Mouse (Mus musculus) thymus, postnatal 10 days (tissue): ENCODE data around the gene Dach1.

ENCODE experiments used
- DNase-seq, 2 experiments: peaks; one replicate each; pipeline ENCODE4 v3.0.0; 2021; ENCODE audit warnings: low spot score in 2 of 2

The Dach1 gene

DNA sequence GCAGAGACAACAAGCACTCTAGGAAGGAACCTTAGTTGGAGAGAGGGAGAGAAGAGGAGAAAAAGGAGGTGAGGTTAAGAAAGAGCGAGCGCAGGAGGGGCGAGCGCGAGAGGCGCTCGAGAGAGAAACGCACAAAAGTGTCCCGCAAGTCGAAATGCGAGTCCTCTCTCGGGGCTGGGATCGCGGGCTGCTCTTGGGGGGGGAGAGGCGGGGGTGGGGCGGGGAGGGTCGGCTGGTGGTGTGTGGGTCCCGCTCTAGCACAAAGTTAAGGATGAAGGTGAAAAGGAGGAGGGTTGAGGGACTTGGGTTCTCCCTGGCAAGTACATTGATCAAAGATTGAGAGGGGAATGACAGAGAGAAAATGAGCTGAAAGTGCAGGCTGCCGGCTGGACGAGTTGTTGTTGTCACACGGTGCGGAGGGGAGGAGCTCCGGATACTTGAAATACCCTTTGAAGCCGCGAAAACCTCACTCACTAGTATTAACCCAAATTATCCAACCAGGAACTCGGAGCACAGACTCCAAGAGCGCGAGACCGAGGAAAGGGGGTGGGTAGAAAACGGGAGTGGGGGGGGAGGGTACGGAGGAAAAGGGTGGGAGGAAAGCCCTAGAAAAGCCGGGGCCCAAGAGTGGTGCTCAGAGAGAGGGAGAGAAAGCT, at the start of gene Dach1:
Gene Dach1, minus strand, starts transcription at position 345 of the 656 bp plus-strand sequence.
- DNase-seq: no peak

DNA sequence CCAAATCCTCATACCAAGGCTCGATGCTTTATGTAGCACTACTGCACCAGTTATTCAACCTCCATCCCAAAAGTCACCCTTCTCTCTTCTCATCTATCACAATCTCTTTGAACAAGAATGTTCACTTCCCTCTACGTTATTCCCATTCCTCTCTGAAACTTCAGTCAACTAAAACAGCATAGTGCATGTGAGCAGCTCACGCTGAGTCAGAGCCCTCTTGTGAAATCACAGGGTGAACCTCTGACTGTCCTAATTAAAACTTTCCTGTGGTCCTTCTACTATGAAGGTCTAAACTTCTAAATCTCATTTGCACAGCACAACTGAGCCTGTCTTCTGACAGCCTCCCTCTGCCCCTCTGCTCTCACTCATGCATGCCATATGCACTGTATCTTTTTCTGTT, 30.5 kb upstream of the Dach1 start:
- DNase-seq: no peak

DNA sequence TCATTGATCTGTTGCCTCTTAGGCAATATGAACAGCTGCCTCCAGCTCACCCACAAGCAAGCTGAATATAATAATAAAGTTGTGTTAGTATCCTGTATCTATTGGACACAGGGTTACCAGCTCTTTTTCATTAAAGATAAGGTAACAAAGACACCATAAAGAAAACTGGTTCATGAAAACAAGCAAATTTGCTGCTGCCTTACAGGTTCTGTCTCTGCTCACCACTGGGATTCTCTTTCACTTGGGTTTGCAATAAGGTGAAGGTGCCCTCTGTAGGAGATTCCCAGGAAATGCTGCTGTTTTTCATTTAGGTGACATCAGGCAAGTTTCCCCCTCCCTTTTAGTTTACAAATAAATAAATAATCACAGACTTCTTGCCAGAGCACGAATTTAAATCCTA, 12.0 kb upstream of the Dach1 start:
- DNase-seq: no peak

DNA sequence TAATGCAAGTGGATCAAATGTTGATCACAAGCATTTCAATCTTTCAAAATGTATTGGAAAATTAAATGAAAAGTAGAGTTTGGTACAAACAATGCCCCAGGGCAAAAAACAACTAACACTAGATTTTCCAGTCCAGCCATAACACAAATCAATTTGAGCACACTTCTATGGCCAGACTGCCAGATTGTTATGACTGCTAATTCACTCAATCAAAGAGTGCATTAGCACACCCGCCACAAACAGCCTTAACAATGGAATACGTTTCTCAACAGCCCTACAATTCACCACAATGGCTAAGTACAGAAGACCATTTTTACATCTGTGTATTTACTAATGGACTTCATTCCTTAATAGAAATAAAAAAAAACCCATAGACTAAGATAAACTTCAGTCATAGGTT, 4.3 kb upstream of the Dach1 start:
- DNase-seq: no peak

DNA sequence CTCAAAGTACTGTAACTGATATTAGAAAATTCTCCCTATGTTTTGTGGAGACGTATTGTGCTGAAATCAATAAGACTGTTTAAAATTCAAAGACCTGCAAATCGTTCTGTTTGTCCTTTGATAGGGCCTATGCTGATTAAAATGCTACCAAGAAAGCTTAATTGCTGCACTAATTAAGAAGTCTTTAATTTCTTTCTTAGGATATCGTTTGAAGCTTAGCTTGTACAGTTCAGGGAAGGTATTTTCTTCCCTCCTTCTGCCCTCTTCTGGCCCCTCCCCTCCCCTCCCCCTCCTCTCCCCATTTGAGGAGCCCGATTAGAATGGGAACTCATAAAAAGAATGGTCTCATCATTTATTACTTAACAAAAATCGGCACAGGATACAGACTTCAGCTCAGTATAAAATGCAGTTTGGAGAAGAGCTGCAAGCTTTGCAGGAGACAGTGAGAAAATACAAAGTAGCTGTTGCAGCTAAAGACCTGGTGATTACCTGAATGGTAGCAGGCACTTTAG, 2.9 kb upstream of the Dach1 start:
- DNase-seq: no peak

DNA sequence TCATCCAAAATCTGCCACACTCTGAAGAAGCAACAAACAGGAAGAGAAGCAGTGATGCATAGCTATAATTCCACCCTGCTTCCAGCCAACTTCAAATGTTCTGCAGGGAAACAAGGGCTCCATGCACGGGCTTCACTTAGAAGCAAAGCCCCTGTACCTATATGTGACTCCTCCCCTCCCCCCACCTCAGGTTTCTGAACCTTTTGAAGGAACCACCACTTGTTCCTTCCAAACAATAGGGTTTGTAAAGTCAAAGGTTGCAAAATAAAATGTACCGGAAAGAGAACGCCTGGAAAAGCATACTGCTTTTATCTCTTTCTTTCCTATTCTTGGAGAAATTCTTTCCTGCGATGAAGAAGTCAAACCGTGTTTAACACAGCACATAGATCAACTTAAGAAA, 2.3 kb upstream of the Dach1 start:
- DNase-seq: no peak

DNA sequence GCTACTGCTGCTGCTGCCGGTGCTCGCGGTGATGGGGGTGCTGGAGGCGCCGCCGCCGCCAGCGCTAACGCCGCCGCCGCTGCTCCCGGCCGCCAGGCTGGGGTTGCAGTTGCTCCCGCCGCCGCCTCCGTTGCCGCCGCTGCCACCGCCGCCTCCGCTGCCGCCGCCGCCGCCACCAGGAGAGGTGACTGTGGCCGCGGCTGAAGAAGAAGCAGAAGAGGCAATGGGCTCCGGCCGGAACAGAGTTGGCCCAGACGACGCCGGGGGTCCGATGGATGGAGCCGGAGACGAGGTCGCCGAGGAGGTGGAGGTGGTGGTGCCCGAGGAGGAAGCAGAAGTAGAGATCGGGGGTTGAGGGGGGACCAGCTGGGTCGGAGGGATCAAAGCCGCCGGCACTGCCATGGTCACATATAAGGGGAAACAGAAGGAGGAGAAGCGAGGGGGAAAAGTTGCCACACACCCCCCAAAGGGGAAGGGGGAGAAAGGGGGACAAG, 610 bp downstream of the Dach1 start:
- DNase-seq: peak in 1 of 2 experiments; percentile 5

DNA sequence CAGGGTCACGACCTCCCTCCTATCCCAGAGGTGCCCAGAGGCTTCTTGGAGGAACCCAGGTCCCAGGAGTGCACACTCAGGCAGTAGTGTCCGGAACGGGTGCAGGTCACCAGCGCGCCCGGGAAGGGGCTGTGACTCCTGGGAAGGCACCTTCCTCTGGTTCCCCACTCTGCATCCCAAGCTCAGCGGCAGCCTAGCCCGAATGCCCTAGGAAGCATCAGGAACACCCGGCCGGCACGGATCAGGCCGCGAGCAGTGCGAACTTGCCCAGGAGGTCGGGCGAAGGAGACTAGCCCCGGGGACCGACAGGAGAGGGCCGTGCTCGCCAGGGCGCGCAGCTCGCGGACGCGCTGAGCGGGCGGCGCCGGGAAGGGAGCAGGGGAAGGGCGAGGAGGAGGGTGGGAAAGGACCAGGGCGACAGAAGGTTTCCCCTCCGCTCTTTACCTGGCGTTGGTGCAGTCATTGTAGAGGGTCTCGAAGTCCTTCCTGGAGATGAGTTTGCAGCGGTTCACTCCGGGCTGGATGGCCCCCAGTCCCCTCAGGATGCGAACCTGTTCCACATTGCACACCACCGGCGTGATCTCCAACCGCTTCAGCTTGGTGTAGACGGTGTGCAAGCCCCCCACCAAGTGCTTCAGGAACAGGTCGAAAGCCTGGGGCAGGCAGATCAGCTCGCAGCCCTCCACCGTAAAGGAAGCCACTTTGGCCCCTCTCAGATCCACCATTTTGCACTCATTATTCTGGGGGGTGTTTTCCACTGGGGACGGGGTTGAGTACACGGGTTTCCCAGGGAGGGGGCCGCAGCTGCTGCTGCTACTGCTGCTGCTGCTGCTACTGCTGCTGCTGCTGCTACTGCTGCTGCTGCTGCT, 1.3 kb downstream of the Dach1 start:
- DNase-seq: no peak

DNA sequence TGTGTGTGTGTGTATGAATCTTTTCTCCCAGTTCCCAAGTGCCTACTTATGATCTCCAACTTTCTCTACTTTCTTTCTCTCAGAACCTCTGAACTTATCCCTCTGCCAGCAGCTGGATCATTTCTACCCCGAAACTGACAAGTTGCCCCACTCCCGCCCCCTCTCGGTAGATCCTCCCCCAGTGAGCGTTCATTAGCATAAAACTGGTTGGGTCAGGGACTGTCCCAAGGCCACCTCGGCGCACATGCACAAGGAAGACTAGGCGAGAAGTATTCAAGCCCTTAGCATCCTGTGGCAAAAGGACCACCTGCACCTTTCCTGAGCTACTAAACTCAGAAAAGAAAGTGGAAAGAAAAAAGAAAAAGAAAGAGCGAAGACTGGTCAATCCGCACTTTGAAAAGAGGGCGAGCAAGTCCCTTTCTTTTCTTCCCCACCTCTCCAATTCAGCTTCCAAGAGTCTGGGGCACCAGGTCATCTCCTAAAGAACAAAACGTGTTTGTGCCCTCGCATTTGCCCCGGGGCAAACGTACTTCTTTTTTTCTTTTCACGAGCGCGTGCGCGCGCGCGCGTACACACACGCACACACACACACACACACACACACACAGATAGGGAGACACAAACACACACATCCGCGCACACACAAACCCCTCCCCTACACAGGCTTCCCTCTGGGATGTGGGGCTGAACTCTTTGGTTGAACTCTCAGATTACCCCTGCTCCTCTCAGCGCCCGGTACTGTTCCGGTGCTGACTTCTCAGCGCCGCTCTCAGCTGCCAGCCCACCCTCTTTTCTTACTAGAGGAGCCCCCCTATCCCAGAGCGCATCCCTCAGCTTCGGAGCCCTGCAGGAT, 2.2 kb downstream of the Dach1 start:
- DNase-seq: no peak

DNA sequence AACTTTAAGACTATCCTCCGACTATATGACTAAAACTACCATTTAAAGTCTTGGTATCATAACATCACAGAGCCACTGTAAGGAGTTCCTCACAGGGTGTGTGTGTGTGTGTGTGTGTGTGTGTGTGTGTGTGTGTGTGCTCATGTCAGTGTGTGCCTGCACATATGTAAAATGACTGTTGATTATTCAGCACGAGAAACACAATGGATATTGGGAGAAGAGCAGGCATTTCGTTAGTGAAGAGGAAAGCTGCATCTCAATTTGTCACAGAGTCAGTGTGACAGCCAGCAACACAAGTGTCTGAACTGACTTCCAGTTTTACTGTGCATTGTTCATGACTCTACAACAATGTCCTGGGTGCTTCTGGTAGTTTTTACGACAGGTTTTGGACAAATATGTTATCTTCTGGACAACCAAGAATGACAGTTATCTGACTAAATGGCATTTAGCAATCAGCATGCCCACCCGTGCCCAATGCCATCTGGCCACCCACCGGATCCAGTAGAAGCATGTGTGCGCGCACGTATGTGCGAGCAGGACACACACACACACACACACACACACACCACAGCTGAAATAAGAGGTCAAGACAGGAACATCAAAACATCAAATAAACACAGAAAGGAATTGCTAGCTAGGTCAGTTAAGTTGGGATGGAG, 3.1 kb downstream of the Dach1 start:
- DNase-seq: no peak

DNA sequence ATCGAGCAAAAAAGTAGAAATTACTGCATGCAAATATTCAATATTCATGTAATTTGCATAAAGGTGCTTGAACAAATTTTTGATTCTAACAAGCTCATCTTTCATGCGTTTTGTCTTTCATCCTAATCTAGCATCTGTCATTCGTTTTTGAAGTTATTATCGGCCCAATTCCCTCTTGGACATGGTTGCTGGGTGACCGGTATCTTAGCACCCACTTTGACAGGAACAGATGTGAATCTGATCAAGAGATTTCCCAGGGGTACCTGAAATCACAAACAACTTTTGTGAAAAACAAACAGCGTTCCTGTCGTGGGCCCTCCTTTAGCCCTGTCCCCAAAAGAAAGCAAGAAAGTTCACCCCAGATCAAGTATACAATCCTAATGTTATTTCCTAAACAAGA, 12.8 kb downstream of the Dach1 start:
- DNase-seq: no peak

DNA sequence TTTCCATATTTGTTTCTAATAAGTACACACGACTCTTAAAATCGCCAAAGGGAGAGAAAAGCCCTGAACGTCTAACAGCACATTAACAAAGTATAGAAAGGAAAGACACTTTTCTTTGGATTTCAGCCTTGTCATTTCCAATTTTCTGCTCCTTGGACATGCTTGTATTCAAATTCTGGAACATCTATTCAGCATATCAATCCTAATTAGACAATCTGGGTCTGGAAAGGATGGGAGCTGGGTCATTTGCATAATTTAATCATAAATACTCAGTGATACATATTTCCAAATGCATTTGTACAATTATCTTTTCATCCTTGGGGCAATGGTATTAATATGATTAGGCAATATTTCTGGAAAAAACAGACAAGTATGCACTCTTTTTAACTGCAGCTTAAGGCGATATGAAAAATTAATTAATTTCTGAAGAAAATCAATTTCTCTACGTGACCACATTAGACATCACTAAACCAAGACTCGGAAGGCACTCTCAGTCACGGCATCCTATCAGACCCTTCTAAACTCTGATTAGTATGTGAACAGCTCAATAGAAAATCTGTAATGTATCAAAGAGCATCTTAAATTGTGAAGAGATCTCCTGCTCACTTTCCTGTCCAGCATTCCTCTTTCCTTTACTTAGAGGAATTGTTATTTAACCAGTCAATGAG, 13.7 kb downstream of the Dach1 start:
- no peak for DNase-seq

DNA sequence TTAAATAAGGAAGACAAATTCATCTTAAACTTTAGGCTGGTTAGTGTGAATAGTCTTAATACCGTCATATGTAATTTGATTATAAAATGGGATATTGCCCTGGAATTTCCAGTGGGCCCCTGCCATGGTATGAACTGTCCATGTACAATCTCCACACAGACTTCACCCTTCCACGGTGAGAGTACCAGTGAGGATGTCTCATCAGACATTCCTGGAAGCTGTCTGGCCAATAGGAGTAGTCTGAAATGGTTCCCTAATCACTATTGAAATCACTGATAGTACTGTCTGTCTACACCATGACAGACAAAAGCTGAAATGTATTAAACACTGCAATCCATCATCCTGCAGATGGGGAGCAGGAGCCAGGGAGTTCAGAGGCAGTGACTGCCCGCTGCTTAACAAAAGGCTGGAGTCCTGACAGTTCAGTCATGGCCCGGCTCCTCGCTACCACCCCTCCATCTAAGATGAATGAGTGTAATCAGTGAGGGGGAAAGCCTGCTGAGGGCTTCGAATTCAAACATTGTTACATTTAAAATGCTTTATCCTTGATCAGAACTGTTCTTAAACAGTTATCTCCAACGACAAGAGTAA, 14.6 kb downstream of the Dach1 start:
- DNase-seq: no peak

DNA sequence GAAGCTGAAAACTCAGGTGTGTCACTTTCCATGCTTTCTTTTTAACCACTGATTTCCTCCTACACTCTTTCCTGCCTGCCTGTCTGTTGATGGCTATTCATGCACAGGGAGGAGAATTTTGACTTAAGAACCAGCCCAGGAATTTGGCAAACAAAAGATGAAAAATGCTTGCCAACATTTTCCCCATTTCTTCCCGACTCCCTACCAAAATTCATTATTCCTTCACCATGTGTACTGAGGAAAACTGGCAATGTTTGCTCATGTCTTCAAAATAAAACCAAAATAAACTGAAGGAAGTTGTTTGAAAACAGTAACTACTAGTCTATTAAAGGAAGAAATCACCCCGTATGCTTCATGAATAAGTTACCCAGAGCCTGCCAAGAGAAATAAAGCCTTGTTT, 27.8 kb downstream of the Dach1 start:
- no peak for DNase-seq

DNA sequence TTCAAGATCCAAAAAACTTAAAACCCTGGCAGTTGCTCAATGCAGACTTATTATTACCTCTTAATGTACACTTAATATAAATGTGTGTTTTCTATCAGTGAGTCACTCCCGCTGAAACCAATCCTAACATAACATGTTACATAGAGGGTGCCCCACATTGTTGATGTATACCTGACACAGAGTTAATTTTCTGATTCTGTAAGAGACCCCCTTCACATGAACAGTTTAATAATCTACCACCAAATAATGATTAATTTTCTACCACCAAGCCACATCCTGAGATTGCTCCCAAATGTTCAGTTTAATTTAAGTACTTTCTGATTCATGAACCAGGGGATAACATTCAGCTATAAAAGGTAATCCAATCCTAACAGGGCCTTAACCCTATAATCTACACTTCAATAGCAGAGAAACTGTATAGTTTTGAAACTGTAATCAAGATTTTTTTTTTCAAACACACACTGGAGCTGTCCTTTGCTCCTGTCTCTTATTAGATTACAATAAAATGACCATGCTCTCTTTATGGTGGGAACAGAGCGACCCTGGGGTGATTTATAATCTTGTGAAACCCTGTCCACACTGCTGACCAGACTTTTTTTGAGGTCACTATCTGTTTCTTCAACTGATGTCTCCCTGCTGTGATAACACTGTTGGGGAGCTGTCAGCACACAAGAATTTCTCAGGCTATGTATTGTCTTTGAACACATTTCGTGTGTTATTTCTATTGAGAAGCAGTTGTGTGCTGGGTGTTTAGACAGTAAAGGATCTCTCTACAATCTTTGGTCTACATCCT, 30.5 kb downstream of the Dach1 start:
- DNase-seq: no peak

DNA sequence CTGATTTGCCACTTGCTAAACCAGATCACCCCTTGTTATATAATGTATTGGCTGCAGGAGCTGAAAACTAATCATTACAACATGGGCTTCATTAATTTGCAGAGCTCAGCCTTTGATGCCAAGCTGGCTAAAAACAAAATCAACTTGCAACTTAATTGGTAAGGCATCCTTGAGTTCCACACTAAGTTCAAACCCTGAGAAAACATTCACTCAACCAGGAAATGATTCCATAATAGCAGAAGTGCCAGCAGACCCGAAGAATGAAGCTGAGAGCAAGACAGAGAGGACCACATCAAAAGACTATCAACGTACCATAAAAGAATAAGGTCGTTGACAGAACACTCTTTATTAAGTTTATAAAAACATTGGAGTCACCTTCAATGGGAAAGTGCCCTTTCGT, 35.0 kb downstream of the Dach1 start:
- DNase-seq: no peak

DNA sequence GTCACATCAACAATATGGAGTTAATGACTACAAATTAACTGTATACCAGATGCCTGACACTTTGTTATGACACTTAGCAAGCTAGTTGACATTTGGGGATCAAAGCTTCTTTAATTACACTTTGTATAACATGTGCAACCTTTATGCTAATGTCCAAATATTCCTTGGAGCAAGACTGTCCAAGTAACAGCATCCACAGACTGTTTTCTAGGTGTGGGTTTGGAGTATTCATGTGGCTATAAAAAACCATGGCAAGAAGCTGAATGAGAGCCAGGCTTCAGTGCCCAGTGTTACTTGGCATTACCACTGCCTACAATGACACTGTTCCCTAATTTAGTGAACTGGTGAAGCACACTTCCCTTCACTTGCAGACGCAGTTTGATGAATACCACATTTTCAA, 46.5 kb downstream of the Dach1 start:
- DNase-seq: no peak

DNA sequence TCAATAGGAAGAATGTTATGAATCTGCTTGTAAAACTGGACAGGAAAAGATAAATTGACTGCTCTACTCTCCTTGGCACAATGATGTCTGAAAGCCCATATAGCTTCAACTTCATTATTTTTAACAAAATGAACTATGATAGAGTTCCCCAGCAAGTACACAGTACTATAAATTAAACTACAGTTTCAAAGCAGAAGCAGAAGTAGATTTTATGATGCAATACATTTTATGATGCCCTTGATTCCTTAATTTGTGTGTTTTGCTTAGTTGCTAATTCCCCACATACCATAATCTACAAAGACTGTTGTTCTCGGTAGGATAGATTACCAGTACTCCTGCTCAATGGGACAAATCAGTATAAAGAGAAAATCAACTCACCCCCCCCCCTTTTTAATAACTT, 52.9 kb downstream of the Dach1 start:
- no peak for DNase-seq

DNA sequence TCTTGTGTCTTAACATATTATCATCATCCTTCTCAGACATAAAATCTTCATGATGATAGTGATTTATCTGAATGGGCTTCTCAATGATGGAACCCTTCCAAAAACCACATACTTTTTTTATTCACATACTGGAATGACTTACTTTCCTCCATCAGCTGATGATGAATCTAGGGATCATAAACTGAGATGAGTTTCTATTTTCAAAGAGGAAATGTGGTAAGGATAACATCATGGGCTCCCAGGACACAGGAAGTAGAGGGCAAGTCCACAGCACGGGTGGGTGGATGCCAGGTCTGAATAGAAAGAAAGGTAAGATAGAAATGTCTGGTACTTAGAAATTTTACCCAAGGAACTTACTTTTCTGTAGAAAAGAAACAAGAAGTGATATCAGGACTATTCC, 56.5 kb downstream of the Dach1 start:
- no peak for DNase-seq

DNA sequence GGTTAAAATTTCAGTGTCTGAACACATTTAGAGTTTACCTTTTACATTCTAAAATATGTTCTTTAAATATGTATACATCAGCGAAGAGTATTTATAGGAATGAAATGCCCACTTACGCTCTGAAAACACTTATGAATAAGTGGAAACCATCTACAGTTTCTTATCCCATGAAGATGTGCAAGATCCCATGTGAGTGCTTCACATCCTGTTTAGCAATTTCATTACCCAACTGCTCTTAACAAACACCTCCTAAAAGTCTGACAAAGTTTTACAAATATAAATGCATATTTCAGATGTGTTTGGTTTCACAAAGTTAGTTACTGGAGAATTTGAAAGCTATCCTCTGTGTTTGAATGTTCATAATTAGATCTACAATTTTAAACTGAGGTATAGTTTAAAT, 59.6 kb downstream of the Dach1 start:
- DNase-seq: no peak
